Mouse (Mus musculus): ENCODE measurements around the gene Pcdh9.

- no peak for TF ChIP-seq CTCF (conservative IDR thresholded peaks at IDR 0.05; ENCODE audit: insufficient read depth, insufficient read length, low read depth, low read length)
- TF ChIP-seq POLR2A (IDR thresholded peaks at IDR 0.05; ENCODE audit: low read depth, low read length) = no peak
Measured at GRCm38 (mm10) chr14:93520166-93520565, 370.3 kb downstream of the Pcdh9 start.
